Mouse (Mus musculus) thymus, adult 2 months (tissue): ENCODE measurements around the gene Gm20388.

Experiments used
- CTCF ChIP-seq: fragments of 200-500 bp; IDR thresholded peaks from 2 replicates; pipeline ENCODE4 v1.5.1; 2012; ENCODE audit warnings: mild to moderate bottlenecking, control low read depth, low read length, moderate library complexity, borderline replicate concordance; ENCODE audit not compliant: control insufficient read depth, poor library complexity, insufficient read depth; ENCODE audit errors: extremely low read depth
- POLR2A ChIP-seq: fragments of 200-500 bp; IDR thresholded peaks from 2 replicates; pipeline ENCODE4 v1.6.1; 2012; ENCODE audit warnings: mild to moderate bottlenecking, low read length, control low read depth, moderate library complexity; ENCODE audit not compliant: control insufficient read depth, poor library complexity, insufficient read depth; ENCODE audit errors: extremely low read depth

DNA sequence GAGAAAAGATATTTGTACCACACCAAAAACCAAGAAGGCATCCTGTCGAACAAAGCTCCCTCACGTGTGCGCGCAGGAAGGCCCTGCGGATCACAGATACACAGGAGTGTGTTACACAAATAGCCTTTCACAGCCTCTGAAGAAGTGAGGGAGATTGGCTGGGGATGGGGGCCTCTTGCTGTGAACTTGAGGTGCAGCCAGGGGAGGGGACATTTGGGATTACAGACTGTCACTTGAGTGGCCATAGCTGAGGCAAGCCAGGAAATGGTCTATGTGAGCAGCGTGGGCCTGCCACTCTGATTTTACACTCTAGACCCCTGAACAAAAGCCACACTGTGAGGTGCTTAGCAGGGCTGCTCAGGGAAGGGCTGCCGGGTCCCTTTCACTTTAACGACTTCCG is 1601.1 kb downstream of the Gm20388 start:
- no peak for TF ChIP-seq CTCF
- TF ChIP-seq POLR2A: no peak
